Mouse (Mus musculus) spleen, adult 2 months (tissue): ENCODE measurements around the gene Gm44579.

ENCODE experiments used
- CTCF ChIP-seq: fragments of 200-500 bp; IDR thresholded peaks from 2 replicates; pipeline ENCODE4 v1.5.1; 2011; ENCODE audit warnings: mild to moderate bottlenecking, inconsistent platforms; ENCODE audit not compliant: insufficient read depth, insufficient read length, insufficient replicate concordance; ENCODE audit errors: extremely low read depth
- POLR2A ChIP-seq: fragments of 200-500 bp; IDR thresholded peaks from 2 replicates; pipeline ENCODE4 v1.6.1; 2011; ENCODE audit warnings: low read depth, low read length, inconsistent platforms

GRCm38 (mm10) chr15:98162561-98162960 is 58.2 kb downstream of the Gm44579 start:
- TF ChIP-seq POLR2A (no peak), CTCF (no peak)
